Mouse (Mus musculus) ES-CJ7 (cell line): ENCODE measurements around the gene Secisbp2l.

Source experiments
- DNase-seq: peaks from one replicate; pipeline ENCODE4 v3.0.0; 2011; ENCODE audit warnings: low read depth, low spot score

The Secisbp2l gene

DNA sequence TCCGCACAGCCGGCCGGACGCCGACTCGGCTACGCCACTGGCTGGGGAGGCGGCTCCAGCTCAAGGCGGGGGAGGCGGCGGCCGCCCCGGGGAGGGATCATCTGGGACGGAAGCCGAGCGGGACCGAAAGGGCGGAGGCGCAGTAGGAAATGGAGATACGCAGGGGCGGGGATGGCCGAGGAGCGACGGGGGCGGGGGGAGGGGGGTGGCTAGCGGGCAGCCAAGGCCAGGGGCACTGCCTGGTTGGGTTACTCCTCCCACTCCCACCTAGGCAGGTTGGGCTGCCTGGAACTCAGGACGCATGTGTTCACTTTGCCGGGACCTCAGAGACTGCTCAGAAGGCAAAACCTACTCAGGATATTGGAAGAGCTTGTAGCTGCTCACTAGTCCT is at the start of gene Secisbp2l:
Secisbp2l (minus strand) TSS at position 152 of the 391 bp plus-strand sequence.
- peak; percentile 84 for DNase-seq

DNA sequence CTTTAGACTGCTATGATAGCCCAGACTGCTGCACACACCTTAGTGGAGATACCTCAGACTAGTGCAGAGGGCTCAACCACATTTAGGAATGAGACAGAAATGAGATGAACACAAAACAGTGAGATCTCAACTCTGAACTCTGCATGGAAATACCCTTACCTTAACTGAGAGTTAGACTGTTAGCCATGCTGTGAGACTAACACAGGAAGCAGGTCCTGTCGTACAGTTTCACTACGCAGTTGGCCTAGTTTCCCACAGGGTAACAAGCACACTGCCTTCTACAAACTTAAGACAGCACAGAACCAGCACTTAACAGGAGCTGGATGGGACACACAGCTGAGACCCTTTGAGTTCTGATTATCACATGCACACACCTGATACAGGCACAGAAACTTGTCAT is 47.3 kb upstream of the Secisbp2l start:
- DNase-seq: no peak

DNA sequence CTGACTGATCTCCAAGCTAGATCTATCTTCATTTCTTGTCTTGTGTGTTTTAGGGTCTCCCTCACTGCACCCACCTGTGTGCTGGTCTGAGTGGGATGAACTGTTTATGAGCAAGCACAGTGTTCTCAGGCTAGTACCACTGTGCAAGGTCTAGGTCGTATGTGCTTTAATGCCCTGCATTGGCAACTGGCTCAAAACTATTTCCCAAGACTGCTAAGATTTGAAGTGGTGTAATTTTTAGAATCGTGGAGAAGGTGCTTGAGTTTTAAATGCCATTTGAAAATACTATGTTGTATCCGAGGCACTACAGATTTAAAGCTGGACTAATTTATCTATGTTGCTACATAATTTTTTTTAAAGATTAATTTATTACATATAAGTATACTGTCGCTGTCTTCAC is 45.2 kb upstream of the Secisbp2l start:
- no peak for DNase-seq

DNA sequence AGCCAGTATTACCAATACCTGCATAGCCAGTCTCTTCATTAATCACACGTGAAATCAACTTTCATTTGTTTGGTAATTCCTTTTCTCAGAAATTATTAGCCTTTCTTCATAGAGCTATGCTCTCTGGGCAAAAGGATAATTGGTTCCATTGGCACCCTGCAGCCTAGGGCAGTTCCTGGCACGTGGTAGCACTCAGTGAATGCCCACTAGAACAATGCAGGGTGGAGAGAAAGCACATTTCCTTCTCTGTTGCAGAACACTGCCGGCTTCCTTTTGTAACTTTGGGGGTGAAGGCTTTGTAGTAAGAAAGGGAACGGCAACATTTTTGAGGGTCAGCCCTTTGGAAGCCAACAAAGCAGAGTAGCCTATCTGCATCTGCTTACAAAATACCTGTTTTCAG is 43.5 kb upstream of the Secisbp2l start:
- no peak for DNase-seq

DNA sequence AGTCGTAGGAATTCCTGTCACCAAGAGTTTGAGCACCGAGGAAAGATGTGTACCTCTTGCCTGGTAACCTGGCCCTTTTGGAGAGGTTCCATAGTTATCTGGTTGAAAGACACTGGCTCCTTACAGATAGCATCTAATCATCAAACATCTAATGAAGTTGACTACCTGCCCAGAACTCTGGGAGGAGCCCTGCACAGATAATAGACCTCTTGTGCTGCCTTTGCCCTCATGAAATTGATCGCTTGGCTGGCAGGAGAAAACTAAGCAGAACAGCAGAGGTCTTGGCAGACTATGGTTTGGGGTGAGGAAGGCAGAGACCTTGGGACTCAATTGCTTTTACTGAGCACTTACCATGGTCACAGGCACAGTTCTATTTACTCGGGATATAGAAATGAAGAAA is 37.7 kb upstream of the Secisbp2l start:
- DNase-seq: no peak

DNA sequence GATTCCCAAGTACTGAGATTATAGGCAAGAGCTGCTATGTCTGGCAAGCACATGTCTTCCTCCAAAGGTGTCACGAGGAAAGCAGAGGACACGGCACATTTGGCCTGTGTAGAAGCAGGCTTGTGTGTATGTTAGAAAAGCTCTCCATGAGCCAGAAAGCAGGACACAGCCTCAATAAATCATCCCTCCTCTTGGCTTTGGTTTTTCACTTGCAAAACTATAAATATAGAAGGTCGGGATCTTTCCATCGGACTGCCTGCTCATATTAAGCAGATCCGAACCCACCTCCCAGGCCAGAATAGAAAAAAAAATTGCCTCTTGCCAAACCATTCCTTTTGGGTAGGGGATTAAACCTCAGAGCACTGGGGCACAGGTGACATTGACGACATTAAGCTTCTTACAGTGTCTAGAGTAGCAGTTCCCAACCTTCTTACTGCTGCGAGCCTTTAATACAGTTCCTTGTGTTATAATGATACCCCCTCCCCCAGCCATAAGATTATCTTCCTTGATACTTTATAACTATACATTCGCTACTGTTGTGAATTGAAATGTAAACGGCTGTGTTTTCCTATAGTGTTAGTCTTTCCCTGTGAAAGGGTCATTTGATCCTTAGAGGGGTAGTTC is 31.4 kb upstream of the Secisbp2l start:
- DNase-seq: no peak

DNA sequence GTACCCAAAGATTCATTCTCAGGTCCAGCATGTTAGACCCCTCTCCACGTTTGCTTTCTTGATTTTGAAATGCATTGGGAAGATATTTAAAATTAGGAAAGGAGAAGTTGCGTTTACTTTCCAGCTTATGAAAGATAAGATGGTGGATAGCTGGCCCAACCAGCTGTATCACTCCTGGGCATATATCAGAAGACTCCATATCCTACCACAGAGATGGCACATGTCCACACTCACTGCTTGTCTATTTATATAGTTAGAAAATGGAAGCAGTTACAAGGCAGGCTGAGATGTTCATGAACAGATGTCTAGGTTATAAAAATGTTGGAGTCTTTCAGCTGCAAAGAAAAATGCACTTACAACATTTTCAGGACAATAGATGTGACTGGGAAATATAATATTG is 28.7 kb upstream of the Secisbp2l start:
- no peak for DNase-seq

DNA sequence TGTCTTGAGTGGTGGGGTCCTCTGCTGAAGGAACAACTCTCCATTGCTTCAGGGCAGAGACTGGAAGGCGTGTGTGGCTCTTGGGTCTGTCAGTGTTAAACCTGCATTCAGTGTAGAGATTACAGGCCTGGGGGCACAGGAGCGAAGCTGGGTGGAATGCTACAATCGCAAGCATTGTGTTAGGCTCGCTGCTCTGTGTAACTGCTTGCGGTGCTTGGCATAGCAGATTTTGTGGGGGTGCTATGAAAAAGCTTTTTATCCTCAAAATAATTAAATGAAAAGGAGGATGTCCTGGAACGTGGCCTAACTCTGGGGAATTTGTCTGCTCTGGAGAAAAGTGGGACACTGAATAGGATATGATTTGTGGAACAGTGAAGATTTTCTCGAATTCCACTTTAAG is 26.9 kb upstream of the Secisbp2l start:
- no peak for DNase-seq

DNA sequence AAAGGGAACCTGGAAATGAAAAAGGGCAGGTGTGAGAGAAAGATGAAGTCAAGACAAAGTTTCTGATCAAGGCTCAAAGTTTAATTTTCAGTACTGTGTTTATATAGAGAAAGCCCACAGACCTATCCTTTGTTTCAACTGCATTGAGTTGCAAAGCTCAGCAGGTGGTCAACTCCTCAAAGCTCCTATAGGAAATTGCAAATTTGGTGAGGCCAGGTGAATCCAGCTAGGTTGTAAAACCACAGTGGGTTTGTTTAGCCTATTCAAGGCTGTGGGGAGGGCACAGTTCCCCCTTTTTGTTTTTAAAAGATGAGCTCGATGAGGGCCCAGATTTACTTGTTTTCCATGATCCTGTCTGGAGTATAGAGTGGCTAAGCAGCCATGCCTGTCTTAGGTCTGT is 23.2 kb upstream of the Secisbp2l start:
- DNase-seq: peak; percentile 30

DNA sequence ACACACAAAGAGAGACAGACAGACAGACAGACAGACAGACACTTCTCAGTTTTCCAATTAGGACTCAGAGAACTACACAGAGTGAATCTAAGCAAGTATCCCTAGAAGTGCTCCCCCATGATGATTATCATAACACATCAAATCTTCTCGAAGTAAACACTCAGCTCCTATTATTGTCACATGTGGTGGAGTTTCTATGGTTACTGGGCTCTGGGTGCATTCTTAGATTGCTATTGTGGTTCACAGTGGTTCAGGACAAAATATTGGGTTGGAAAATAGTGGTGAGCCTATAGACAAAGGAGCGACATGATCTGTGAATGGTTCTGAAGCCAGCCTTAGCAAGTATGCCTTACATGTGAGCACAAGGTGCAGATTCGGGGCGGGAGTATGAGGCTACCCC is 19.3 kb upstream of the Secisbp2l start:
- no peak for DNase-seq

DNA sequence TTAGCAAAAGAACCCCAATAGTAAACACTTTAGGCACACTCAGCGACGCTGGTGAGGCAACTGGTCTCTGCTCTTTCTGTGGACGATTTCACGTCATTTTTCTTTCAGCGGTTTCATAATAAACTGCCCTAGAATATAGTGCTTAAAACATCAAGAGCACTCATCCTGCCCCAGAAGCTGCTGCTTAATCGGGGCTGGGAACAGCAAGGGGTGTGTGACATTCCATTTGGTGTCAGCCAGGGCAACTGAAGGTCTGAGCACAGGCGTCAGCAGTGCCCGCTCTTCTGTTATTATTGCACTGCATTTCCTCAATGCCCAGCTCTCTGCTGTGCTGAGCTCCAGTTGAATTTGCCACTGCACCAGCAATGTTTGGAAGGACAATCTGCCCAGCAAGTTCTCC is 18.4 kb upstream of the Secisbp2l start:
- DNase-seq: no peak

DNA sequence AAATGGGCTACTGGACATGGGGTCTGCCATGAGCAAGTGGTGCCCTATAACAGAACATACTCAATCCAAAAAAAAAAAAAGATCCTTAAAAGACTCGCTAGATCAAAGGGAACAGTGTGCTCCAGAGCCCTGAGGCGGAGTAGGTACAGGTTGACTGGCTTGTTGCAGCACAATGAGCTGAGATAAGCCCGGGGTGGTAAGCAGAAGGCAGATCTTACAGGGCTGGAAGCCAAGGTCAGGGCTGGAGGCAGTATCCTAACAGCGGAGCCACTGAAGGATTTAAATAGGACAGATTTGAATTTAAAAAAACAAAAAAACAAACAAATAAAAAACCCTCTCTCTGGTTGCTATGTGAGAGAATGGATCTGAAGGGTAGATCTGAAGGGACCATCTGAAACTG is 17.8 kb upstream of the Secisbp2l start:
- DNase-seq: no peak

DNA sequence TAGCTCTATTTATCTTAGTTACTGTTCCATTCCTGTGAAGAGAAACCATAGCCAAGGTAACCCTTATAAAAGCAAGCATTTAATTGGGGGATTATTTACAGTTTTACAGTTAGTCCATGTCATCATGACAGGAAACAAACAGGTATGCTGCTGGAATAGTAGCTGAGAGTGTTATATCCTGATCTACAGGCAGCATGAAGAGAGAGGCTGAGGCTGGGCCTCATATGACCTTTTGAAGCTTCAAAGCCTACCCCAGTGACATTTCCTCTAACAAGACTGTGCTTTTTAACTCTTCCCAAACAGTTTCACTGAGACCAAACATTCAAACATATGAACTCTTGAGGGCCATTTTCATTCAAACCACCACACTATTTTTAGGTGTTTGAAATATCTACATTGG is 15.2 kb upstream of the Secisbp2l start:
- DNase-seq: no peak

DNA sequence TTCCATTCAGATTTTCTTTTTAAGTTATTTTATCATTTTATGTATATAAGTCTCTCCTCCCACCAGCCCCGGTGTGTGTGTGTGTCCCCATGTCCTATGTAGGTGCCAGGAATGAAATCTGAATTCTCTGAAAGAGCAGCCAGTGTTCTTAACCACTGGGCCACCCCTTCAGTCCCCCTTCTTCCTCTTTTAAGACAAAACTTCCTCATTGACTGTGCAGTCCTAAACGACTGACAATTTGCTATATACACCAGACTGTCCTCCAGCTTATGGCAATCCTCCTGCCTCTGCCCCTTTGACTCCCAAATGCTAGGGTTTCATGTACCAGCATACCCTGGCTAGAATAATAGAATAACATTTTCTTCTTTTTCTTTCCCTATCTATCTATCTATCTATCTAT is 12.4 kb upstream of the Secisbp2l start:
- no peak for DNase-seq

DNA sequence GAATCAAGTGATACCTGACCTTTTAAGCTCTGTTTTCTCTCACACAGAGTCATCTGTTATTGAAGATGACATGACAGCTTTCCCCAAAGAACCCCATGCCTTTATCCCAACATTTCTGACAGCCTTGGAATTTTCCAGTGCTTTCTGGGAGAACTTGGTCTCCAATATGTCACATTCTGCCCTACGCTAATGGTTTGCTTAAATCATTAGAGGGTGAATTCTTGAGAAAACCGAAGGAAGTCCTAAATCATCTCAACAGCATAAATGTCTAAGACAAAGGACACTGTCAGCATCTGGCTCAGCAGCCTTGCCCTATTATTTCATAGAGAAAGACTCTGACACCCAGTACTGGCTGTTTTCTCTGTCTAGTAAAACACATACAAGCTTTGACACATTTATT is 11.5 kb upstream of the Secisbp2l start:
- no peak for DNase-seq

DNA sequence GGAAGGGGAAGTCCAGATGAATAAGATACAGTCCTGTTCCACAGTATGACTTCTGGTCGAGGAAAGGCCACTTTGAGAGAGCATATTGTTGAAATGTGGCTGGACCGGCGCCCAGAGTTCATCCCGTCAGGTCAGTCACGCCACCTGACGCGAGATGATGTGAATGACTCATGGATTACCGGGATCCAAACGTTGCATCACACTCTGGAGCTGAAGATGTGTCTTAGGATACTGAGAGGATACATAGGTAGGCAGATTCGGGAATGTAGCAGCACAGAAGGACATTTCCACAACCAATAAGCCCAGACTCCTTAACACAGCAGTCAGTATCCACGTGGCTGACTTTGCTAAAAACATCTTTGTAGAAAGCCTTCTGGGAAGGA is 10.2 kb upstream of the Secisbp2l start:
- DNase-seq: no peak

DNA sequence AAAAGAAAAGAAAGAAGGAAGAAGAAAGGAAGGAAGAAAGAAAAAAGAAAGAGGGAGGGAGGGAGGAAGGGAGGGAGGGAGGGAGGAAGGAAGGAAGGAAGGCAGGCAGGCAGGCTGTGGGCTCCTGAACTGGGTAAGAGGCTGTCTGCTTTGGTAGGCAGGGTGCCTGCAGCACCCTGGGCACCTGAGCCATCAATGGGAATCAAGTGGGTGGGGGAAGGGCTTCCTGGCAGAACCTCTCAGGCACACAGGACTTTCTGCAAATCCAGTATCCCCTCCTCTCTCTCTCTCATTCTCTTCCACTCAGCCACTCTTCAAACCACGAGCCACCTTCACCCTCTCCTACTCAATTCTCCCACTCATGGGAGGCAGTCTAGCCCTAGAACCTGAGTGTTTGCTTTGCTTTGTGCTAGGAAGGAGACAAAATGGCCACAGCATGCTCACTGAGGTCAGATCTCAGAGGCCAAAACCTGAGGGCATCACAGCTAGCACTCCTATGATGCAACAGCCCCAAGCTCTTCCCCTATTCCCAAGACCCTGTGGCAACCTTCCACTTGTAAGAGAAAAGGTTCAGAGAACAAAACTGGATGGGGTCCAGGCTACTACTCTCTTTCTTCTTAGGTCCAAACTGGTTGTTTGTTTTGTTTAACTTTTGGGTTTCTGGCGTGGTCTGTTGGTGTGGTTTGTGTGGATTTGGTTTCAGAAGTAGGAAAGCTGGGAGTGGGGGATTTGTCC is 9.6 kb upstream of the Secisbp2l start:
- DNase-seq: no peak

DNA sequence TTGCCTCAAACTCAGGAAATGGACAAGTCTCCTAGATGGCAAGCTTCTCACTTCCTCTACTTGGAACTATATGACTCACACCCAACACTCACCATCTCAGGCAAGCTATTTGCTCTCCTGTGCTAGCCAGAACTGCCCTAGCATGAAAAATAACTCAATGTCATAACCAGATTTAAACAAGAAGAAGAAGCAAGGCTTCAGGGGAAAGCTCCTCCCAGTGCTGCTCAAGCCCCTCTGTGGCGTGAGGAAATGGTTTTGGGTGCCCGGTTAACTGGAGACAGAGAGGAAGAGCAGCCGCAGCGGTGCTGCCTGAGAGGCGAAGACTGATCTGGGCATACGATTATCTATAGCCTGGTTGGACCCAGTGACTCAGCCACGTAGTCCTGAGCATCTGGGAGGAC is 8.8 kb upstream of the Secisbp2l start:
- no peak for DNase-seq

DNA sequence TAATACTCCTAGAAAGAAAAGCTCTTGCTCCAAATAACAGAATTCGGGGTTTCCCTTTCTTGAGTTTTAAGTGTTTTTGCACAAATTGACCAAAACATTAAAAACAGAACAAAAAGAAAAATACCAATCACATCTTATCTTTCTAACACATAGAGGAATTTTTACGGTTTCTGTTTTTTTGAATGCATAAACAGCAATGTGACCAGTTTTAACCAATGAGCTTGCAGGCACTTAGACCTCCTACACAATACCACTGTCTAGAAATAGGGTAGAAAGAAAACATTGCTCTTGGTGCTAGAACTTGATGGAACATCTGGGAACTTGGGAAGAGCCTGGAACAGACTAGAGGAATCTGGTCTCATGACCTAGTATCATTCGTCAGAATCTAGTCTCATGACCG is 7.6 kb upstream of the Secisbp2l start:
- no peak for DNase-seq

DNA sequence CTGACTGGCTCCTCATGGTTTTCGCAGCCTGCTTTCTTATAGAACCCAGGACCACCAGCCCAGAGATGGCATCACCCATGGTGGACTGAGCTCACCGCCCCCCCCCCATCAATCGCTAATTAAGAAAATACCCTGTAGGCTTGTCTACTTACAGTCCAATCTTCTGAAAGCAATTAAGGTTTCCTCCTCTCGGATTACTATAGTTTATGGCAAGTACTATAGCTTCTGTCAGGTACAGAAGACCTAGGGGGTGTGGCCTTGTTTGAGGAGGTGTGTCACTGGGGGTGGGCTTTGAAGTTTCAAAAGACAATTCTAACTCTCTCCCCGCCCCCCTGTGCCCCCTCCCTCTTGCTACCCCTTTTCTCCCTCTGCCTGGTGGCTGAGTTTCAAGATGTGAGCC is 6.6 kb upstream of the Secisbp2l start:
- no peak for DNase-seq

DNA sequence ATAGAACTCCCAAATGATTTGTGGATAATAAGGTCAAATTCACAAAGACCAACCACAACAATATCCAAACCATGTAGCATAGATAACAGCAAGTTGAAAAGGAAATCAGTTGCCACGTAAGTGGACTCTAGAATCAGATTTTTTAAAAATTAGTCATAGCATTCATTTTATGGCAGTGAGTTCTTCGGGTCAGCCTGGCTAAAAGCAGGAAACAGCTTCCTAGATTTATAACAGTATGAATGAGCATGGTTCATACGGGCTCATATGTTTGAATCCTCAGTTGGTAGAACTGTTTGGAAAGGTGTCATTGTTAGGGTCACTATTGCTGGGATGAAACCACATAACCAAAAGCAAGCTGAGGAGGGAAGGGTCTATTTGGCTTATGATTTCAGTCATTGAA is 6.1 kb upstream of the Secisbp2l start:
- no peak for DNase-seq

DNA sequence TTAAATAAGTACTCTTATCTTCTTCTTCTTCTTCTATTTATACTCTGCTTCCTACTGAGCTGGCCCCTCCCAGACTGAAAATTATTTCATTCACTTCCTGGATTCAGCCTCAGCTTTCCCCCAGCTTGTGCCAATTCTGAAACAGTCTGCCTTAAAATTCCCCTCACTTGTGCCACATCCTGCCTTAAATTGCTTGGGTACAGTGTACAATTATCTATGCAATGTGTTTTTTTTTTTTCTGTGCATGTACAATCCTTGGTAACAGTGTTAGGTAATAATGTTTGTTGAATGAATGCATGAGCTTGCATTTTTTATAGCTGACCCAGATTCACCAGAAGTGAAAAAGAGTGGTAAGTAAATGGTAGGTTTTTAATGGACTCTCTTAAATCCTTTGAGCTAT is 5.7 kb upstream of the Secisbp2l start:
- no peak for DNase-seq

DNA sequence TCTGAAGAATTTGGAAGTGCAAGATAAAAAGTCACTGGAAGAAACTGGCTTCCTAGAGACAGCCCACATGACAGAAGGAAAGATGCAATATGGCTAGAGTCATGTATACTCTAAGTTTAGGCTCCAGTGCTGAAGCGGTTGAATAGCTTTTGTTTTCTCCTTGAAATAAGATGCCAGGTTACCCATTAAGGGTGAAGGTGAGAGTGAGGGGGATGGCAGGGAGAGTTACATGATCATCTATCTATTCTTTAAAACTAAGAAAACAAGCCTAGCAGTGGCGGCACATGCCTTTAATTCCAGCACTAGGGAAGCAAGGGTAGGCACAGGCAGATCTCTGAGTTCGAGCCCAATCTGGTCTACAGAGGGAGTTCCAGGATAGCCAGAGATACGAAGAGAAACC is 2.4 kb upstream of the Secisbp2l start:
- no peak for DNase-seq

DNA sequence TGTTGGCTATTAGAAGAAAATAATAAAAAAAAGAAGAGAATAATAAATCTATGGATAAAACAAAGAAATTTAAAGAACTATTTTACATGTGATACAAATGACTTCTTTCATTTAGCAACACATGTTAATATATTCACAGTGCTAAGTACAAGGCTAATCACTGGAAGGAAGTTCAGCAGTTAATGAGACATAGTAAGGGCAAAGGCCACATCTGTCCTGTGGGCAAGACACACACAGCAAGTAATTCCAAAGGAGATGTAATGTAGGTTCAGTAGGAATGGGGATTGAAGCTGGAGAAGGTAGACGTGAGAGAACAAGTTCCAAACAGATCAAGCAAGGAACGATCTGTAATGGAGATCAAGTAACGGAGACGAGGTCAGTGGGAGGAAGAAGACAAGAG is 1.7 kb upstream of the Secisbp2l start:
- no peak for DNase-seq
